Mouse (Mus musculus) limb, embryonic 11.5 days (tissue): ENCODE data around the gene Prpsap1. TPM values are rescaled to one million over a fixed set of nuclear protein-coding genes. Genes with fewer than 3 reads are reported as not detected.

Experiments used
- ATAC-seq: fragments of 200-750 bp; cut with Nextera tagmentation; 2 replicates; pipeline ENCODE4 v1.8.0; 2017; ENCODE audit warnings: low read depth; ENCODE audit not compliant: insufficient number of reproducible peaks, low FRiP score, low TSS enrichment
- DNase-seq: peaks from one replicate; pipeline ENCODE4 v3.0.0-alpha.2; 2015; ENCODE audit warnings: low spot score
- H3K27ac ChIP-seq: fragments of 300-500 bp; sonication (generic); replicated peaks from 2 replicates; pipeline ENCODE4 v1.5.1; 2014; ENCODE audit warnings: low read depth, mild to moderate bottlenecking, low read length
- H3K27me3 ChIP-seq: fragments of 300-500 bp; sonication (generic); 2 replicates; pipeline ENCODE4 v1.6.1; 2014; ENCODE audit warnings: mild to moderate bottlenecking, low read length, mixed read lengths; ENCODE audit not compliant: control insufficient read depth, insufficient read depth
- H3K36me3 ChIP-seq: fragments of 300-500 bp; sonication (generic); 2 replicates; pipeline ENCODE4 v1.6.1; 2014; ENCODE audit warnings: mild to moderate bottlenecking, low read length, moderate library complexity, mixed read lengths; ENCODE audit not compliant: control insufficient read depth, insufficient read depth
- H3K4me1 ChIP-seq: fragments of 300-500 bp; sonication (generic); 2 replicates; pipeline ENCODE4 v1.6.1; 2014; ENCODE audit warnings: low read length, mixed read lengths; ENCODE audit not compliant: control insufficient read depth, insufficient read depth
- H3K4me2 ChIP-seq: fragments of 300-500 bp; sonication (generic); 2 replicates; pipeline ENCODE4 v1.6.1; 2014; ENCODE audit warnings: low read depth, mild to moderate bottlenecking, moderate library complexity; ENCODE audit not compliant: severe bottlenecking
- H3K4me3 ChIP-seq: fragments of 300-500 bp; sonication (generic); 2 replicates; pipeline ENCODE4 v1.5.1; 2014; ENCODE audit warnings: low read depth, low read length
- H3K9ac ChIP-seq: fragments of 300-500 bp; sonication (generic); 2 replicates; pipeline ENCODE4 v1.6.1; 2014; ENCODE audit warnings: mild to moderate bottlenecking, low read length
- H3K9me3 ChIP-seq: fragments of 300-500 bp; sonication (generic); 2 replicates; pipeline ENCODE4 v1.6.1; 2016; ENCODE audit warnings: low read length; ENCODE audit not compliant: control insufficient read depth
- WGBS: fragments of 180-500 bp; shearing (Covaris S2); extraction: QIAGEN DNeasy Blood & Tissue Kit; methylation state at CpG from one replicate; pipeline ENCODE4 v1.1.7; 2014; 5-methylcytosine and 5-hydroxymethylcytosine counted together
- polyA plus RNA-seq: library from polyadenylated mRNA; unstranded; fragments of >200 nt; fragmentation: Nextera tagmentation; extraction: Ambion mirVana; gene quantifications from 2 replicates; pipeline ENCODE4 v1.2.1, GENCODE M21; 2014

Prpsap1 gene
- polyA plus RNA-seq, 1 experiment from 2014 or later = 183 TPM

DNA sequence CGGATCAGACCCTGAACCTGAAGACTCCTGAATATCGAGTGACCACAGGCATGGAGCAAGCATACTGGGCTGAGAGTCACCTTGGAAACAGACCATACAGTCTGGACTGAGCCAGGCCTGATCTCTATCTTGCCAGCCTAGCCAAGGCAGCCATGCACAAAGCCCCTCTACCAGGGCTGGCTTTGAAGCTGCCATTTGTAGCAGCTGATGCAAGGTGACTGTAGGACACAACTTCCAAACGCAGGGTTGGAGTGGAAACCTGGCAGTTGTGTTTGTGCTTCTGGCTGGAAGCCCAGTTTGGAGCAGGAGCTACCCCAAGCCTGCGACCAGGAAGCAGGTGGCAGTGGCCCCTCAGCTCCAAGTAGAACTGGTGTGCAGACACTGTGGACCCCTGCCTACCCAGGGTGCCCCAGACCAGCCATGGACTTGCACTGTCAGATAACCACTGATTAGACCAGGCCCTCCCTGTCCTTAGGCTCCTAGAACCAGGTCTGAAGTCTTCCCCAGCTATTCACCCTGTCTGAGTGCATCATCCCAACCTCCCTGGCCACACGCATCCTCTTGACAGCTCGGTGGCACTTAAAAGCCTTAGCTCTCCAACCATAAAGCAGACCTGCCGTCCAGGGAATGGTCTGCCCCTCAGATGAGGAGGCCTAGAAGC is 53.5 kb downstream of the Prpsap1 start:
- Histone ChIP-seq H3K9ac (no peak overlapping the region), H3K27ac (no peak overlapping the region), H3K4me2 (no peak overlapping the region), H3K9me3 (no peaks in the 10 kb centered on the region), H3K27me3 (no peaks in the 10 kb centered on the region), H3K4me3 (no peak overlapping the region), H3K36me3 (peaks cover 10% of the 10 kb centered on the region; the same call in 1 of the 2 replicates), H3K4me1 (peaks cover 7% of the 10 kb centered on the region)
- DNase-seq = no peak
- 80% methylated on average over 7 of the region's 7 CpGs for WGBS
- ATAC-seq = no peak

DNA sequence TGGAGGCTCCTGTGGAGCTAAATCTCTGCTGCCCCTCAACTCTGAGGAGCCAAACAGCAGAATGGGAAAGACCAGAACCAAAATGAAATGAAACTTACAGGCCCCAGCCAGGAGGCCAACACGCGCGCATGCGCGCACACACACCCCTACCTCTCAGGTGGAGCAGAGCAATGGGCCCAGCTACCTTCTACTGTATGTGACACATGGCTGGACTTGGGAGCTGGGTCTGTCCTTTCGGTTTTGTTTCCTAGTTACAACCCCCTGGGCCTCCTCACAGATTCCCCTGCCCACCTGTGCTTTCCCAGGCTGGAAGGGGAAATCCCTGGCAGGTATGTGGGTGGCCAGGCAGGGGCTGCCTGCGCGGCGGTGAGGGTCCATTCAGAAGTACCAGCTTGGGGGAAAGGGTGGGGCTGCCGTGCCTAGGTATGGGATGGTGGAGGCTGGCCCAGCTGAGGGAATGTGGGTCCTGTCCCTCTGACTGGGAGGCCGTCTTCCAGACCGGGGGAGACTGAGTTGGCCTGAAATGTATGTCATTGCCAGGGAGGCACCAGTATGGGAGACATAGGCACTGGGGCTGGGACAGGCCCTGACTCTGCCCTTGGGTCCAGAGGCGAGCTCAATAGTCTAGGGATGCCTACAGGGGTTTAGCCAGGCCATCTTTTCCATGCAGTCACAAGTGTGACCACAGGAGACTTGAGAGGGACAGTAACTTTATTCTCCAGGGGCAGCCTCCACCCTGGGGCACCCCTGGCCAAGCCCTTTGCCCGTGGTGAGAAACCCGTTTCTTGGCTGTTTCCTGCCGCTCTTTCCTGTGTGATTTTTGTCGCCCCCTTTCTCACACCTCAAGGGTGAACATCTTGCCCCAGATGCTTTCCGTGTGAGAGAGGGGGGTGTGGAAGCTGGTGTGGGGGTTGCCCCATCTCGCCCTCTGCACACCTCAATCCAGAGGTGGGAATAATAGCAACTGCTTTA is 54.4 kb downstream of the Prpsap1 start:
- Histone ChIP-seq H3K9me3 (no peaks in the 10 kb centered on the region), H3K27ac (no peak overlapping the region), H3K9ac (no peak overlapping the region), H3K36me3 (peaks cover 10% of the 10 kb centered on the region; the same call in 1 of the 2 replicates), H3K27me3 (no peaks in the 10 kb centered on the region), H3K4me1 (peaks cover 11% of the 10 kb centered on the region), H3K4me3 (no peak overlapping the region), H3K4me2 (no peak overlapping the region; the same call in 1 of the 2 replicates)
- 72% methylated on average over 19 of the region's 19 CpGs for WGBS
- DNase-seq = no peak
- no peak for ATAC-seq

DNA sequence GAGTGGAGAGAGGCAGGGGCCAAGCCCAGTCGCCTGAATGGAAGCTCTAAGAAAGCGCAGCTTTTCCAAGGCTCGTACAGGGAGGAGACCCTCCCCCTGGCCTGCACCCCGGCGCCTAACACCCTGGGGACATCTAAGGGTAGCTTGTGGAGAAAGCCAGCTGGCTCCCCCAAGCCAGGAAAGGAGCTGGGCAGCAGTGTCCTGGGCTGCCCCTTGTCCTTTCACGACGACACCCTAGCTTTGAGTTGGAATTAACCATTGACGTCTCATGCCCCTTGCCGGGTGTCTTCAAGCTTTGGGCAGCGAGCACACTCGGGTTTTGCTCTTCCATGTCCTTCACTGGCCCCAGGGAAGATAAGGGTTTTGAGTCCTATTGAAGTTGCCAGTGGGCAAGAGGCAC is 56.5 kb downstream of the Prpsap1 start:
- DNase-seq = no peak
- H3K4me2 ChIP-seq = no peak overlapping the region
- H3K36me3 ChIP-seq = peaks cover 10% of the 10 kb centered on the region; the same call in 1 of the 2 replicates
- peaks cover 14% of the 10 kb centered on the region for H3K4me1 ChIP-seq
- H3K27me3 ChIP-seq = no peaks in the 10 kb centered on the region
- H3K4me3 ChIP-seq = no peak overlapping the region
- H3K9me3 ChIP-seq = no peaks in the 10 kb centered on the region
- ATAC-seq = no peak
- H3K27ac ChIP-seq = no peak overlapping the region
- no peak overlapping the region for H3K9ac ChIP-seq
- 86% methylated on average over 11 of the region's 11 CpGs for WGBS

DNA sequence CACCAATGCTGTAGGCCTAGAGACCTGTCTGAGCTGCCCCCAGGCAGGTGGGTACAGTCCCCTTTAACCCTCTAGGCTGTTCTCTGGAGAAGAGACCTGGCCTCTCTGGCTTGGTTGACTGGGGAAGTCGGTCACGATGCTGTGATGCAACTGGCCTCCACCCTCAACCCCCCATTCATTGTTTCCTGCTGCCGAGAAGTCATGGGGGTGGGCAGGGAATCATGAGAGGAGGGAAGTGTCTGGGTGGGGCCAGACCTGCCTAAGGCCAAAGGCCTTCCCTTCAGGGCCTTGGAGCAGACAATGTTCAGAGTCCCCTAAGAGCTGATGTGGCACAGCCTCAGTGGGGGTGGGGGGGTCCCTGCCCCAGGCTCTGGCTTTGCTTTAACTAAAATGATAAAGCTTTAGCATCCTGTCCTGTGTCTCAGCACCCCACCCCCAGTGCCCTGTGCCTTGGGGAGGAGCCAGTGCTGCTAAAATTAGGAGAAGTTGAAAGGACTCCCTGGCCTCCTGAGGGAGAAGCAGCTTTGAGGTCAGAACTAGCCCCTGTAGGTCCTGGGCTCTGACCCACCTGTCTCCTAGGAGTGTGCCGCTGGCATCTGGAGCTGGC is 57.2 kb downstream of the Prpsap1 start:
- ATAC-seq (no peak), DNase-seq (no peak)
- no peak overlapping the region for H3K4me3 ChIP-seq
- H3K4me1 ChIP-seq = peaks cover 14% of the 10 kb centered on the region
- H3K27me3 ChIP-seq = no peaks in the 10 kb centered on the region
- no peaks in the 10 kb centered on the region for H3K9me3 ChIP-seq
- 0 out of 2 replicates have a peak overlapping the region, but pooled peaks have one; percentile 12 for H3K4me2 ChIP-seq
- 74% methylated on average over 4 of the region's 4 CpGs for WGBS
- peaks cover 10% of the 10 kb centered on the region; the same call in 1 of the 2 replicates for H3K36me3 ChIP-seq
- H3K27ac ChIP-seq = 0 out of 2 replicates have a peak overlapping the region, but pooled peaks have one; percentile 22
- 0 out of 2 replicates have a peak overlapping the region, but pooled peaks have one; percentile 2 for H3K9ac ChIP-seq

DNA sequence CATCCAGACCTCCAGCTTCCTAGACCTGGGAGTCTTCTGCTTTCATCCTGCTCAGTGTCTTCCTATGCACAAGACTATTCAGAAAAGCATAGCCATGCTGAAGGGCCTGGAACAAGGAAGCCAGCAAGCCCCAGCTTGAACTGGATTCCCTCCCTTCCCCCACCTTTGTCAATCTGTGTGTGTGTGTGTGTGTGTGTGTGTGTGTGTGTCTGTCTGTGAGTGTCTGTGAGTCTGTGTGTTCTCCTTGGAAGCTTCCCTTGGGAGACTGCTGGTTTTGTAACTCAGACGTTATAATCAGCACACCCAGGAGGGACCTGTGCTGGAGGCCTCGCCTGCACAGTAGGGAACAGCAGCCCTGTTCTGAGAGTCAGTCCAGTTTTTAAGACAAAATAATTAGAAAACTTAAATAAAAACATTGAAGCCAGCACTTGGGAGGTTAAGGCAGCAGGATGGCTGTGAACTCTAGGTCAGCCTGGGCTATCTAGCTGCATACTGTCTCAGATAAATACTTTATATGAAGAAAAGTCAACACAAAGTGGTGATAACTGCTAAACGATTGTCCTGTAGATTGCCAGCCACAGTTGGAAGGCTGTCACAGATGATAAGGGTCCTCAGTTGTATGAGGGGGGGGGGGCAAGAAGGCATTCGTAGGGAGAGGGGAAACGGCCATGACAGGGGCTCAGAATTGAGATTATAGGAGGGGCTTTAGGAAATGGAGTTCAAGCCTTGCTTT is 57.8 kb downstream of the Prpsap1 start:
- Histone ChIP-seq H3K4me1 (peaks cover 14% of the 10 kb centered on the region), H3K9ac (0 out of 2 replicates have a peak overlapping the region, but pooled peaks have one; percentile 37), H3K4me3 (0 out of 2 replicates have a peak overlapping the region, but pooled peaks have one; percentile 5), H3K9me3 (no peaks in the 10 kb centered on the region), H3K27me3 (no peaks in the 10 kb centered on the region), H3K27ac (0 out of 2 replicates have a peak overlapping the region, but pooled peaks have one; percentile 22), H3K4me2 (peak overlapping the region; percentile 83; the same call in 1 of the 2 replicates), H3K36me3 (peaks cover 10% of the 10 kb centered on the region; the same call in 1 of the 2 replicates)
- no peak for ATAC-seq
- DNase-seq = no peak
- WGBS = 83% methylated on average over 5 of the region's 5 CpGs

DNA sequence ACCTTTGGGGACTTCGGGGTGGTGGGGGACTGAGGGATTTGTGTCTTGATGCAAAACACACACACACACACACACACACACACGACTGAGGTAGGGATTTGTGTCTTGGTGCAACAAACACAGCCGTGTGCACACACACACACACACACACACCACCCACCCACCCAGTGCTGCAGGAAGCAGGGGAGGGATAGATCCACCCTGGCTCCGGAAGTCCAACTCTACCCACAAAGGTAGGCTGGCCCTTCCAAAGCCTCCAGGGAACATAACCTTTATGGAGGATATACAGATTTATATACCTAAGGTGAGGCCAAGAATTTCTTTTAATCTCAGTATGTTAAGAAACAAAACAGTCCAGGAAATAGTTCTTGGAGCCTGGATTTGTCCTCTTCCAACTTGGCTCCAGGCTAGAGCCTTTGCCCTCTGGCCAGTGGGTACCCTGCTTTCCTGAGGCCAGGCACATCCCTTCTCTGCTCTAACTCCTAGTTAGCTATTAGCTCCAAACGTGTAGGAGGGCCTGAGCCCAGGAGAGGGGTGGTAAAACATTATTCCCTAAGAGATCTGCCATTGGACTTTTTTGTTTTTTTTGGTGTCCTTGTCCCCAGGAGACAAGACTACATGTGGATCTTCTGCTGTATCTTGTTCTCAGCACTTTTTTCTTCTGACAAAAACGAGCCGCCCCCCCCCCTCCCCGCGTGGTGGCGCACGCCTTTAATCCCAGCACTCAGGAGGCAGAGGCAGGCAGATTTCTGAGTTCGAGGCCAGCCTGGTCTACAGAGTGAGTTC is 58.8 kb downstream of the Prpsap1 start:
- Histone ChIP-seq H3K4me3 (peak overlapping the region; percentile 89), H3K36me3 (peaks cover 10% of the 10 kb centered on the region; the same call in 1 of the 2 replicates), H3K9ac (peak overlapping the region; percentile 92), H3K27me3 (no peaks in the 10 kb centered on the region), H3K4me1 (peaks cover 14% of the 10 kb centered on the region), H3K27ac (peak overlapping the region; percentile 84), H3K4me2 (peak overlapping the region; percentile 83), H3K9me3 (no peaks in the 10 kb centered on the region)
- 51% methylated on average over 12 of the region's 12 CpGs for WGBS
- no peak for DNase-seq
- no peak for ATAC-seq

DNA sequence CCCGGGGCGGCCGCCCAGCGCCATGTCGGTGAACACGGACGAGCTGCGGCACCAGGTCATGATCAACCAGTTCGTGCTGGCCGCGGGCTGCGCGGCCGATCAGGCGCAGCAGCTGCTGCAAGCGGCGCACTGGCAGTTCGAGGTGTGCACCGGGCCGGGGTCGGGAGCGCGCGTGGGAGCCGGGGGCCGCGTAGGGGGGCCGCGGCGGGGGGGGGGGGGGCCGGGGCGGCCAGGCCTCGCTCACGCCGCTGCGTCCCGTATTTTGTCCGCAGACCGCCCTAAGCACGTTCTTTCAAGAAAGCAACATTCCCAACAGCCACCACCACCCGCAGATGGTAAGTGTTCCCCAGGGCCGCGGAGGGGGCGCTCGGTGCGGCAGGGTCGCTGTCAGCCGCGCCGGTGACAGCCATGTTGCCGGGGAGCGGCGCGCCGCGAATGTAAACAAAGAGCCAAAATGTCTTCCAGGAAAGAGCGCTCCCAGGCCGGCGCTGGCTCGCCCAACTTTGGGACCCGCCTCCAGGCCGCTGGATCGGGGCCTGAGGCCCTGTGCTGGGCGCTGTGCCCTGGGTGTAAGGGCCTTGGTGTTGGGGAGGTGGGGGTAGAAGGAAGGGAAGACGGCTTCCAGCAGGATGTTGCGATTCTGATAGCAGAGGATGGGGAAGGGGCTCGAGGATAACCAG is 59.6 kb downstream of the Prpsap1 start:
- peak; percentile 75 for DNase-seq
- Histone ChIP-seq H3K4me1 (peaks cover 14% of the 10 kb centered on the region), H3K9me3 (no peaks in the 10 kb centered on the region), H3K4me2 (peak overlapping the region; percentile 83), H3K27me3 (no peaks in the 10 kb centered on the region), H3K4me3 (peak overlapping the region; percentile 89), H3K27ac (peak overlapping the region; percentile 84), H3K36me3 (peaks cover 10% of the 10 kb centered on the region; the same call in 1 of the 2 replicates), H3K9ac (peak overlapping the region; percentile 92)
- ATAC-seq = peak; percentile 8; the same call in 1 of the 2 replicates
- WGBS = under 1% methylated on average over 28 of the region's 67 CpGs
